Mouse (Mus musculus) intestine, embryonic 15.5 days (tissue): ENCODE results near the gene Tcf15. TPM values are rescaled to one million over a fixed set of nuclear protein-coding genes. Genes with fewer than 3 reads are reported as not detected.

Experiments used
- ATAC-seq: fragments of 200-750 bp; cut with Nextera tagmentation; 2 replicates; pipeline ENCODE4 v1.8.0; 2017; ENCODE audit warnings: moderate TSS enrichment, moderate library complexity
- H3K27ac ChIP-seq: fragments of 300-500 bp; sonication (generic); 2 replicates; pipeline ENCODE4 v1.5.1; 2015; ENCODE audit warnings: mild to moderate bottlenecking, inconsistent platforms
- H3K27me3 ChIP-seq: fragments of 300-500 bp; sonication (generic); replicated peaks from 2 replicates; pipeline ENCODE4 v1.6.1; 2015; ENCODE audit warnings: inconsistent platforms
- H3K36me3 ChIP-seq: fragments of 300-500 bp; sonication (generic); 2 replicates; pipeline ENCODE4 v1.6.1; 2015; ENCODE audit warnings: inconsistent platforms
- H3K4me1 ChIP-seq: fragments of 300-500 bp; sonication (generic); replicated peaks from 2 replicates; pipeline ENCODE4 v1.6.1; 2015; ENCODE audit warnings: inconsistent platforms
- H3K4me2 ChIP-seq: fragments of 300-500 bp; sonication (generic); replicated peaks from 2 replicates; pipeline ENCODE4 v1.6.1; 2015; ENCODE audit warnings: mild to moderate bottlenecking, inconsistent platforms
- H3K4me3 ChIP-seq: fragments of 300-500 bp; sonication (generic); replicated peaks from 2 replicates; pipeline ENCODE4 v1.5.1; 2015; ENCODE audit warnings: inconsistent platforms
- H3K9ac ChIP-seq: fragments of 300-500 bp; sonication (generic); 2 replicates; pipeline ENCODE4 v1.6.1; 2015; ENCODE audit warnings: inconsistent platforms
- H3K9me3 ChIP-seq: fragments of 300-500 bp; sonication (generic); 2 replicates; pipeline ENCODE4 v1.6.1; 2016; ENCODE audit warnings: inconsistent platforms
- WGBS: fragments of 180-500 bp; shearing (Covaris S2); methylation state at CpG from one replicate; pipeline ENCODE4 v1.1.7; 2015; 5-methylcytosine and 5-hydroxymethylcytosine counted together
- polyA plus RNA-seq: library from polyadenylated mRNA; unstranded; fragments of >200 nt; fragmentation: Nextera tagmentation; extraction: Ambion mirVana; gene quantifications from 2 replicates; pipeline ENCODE4 v1.2.1, GENCODE M21; 2015

Tcf15 gene
- polyA plus RNA-seq, 1 experiment from 2014 or later: 10.4 TPM

DNA sequence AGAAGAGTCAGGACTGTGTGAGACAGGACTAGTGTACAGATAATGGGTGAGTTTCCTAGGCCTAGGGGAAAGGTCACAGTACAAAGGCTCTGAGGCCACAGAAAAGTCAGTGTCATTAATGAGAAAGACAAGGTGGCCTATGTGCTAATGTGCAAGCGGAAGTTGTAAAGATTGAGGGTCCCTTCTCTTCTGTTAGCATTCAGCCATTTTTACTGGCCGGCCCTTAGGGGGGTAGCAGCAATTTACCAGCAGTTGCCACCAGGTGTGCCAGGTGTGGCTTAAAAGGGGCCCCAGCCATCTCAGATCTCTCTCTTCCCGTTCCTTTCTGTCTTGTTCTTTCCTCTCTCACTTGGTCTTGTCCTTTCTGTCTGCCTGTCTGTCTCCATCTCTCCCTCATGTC, 35.0 kb downstream of the Tcf15 start:
- Histone ChIP-seq H3K36me3 (no peaks in the 10 kb centered on the region), H3K27me3 (no peaks in the 10 kb centered on the region), H3K4me1 (peaks cover 9% of the 10 kb centered on the region), H3K27ac (no peak overlapping the region), H3K9me3 (no peaks in the 10 kb centered on the region), H3K4me2 (no peak overlapping the region), H3K9ac (no peak overlapping the region), H3K4me3 (no peak overlapping the region)
- WGBS: 83% methylated on average over 3 of the region's 3 CpGs
- ATAC-seq: no peak

DNA sequence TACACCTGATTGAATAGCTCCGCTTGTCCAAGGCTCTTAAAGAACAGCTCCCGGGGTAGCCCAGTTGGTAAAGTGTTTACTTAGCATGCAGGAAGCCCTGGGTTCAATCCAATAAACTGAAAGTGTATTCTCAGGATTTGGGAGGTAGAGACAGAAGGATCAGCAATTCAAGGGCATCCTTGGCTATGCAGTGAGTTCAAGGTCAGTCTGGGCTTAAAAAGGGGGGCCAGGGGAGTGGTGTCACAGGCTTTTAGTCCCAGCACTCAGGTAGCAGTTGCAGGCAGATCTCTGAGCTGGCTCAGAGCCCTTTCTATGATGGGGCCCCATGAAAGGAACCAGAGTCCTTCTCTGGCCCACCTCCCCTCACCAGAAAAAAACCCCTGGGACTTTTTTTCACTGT, 35.9 kb downstream of the Tcf15 start:
- no peaks in the 10 kb centered on the region for H3K36me3 ChIP-seq
- no peaks in the 10 kb centered on the region for H3K27me3 ChIP-seq
- H3K4me1 ChIP-seq: peaks cover 9% of the 10 kb centered on the region
- H3K9ac ChIP-seq: no peak overlapping the region
- H3K4me2 ChIP-seq: no peak overlapping the region
- H3K4me3 ChIP-seq: no peak overlapping the region
- no peaks in the 10 kb centered on the region for H3K9me3 ChIP-seq
- WGBS: 81% methylated on average over 2 of the region's 2 CpGs
- ATAC-seq: no peak
- no peak overlapping the region for H3K27ac ChIP-seq

GRCm38 (mm10) chr2:152180323-152180722, 37.0 kb downstream of the Tcf15 start:
- Histone ChIP-seq H3K4me2 (no peak overlapping the region), H3K9me3 (no peaks in the 10 kb centered on the region), H3K9ac (no peak overlapping the region), H3K4me3 (no peak overlapping the region), H3K27me3 (no peaks in the 10 kb centered on the region), H3K4me1 (peaks cover 9% of the 10 kb centered on the region), H3K36me3 (no peaks in the 10 kb centered on the region), H3K27ac (no peak overlapping the region; the same call in 1 of the 2 replicates)
- ATAC-seq: peak; percentile 43; the same call in 1 of the 2 replicates
- WGBS: 59% methylated on average over 6 of the region's 6 CpGs

- no peak overlapping the region for H3K9ac ChIP-seq
- H3K36me3 ChIP-seq: no peaks in the 10 kb centered on the region
- H3K4me1 ChIP-seq: no peaks in the 10 kb centered on the region
- H3K27ac ChIP-seq: no peak overlapping the region
- ATAC-seq: no peak
- no peak overlapping the region for H3K4me3 ChIP-seq
- no peak overlapping the region for H3K4me2 ChIP-seq
- no peaks in the 10 kb centered on the region for H3K9me3 ChIP-seq
- WGBS: 88% methylated on average over 5 of the region's 5 CpGs
- H3K27me3 ChIP-seq: no peaks in the 10 kb centered on the region
Observed at GRCm38 (mm10) chr2:152187132-152187531, 43.8 kb downstream of the Tcf15 start.

DNA sequence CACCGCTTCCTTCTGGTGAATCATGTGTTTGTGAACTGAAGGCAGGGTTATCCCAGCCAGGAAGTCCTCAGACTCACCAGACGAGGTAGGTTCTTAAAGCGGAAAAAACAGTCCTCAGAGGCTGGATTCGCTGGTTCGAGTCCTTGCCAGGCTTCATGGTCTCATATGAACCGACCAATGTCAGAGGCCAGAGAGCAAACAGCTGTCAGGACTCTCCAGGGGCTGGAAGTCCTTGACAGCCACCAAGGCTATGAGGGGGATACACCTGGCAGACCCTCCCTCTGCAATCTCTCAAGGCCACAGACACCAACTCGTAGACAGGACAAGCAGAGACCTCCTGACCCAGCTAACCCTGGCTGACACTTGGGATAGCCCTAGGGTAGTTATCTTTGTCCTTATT, 45.9 kb downstream of the Tcf15 start:
- Histone ChIP-seq H3K27me3 (no peaks in the 10 kb centered on the region), H3K4me3 (no peak overlapping the region), H3K4me2 (no peak overlapping the region), H3K4me1 (no peaks in the 10 kb centered on the region), H3K9ac (no peak overlapping the region), H3K9me3 (no peaks in the 10 kb centered on the region), H3K36me3 (no peaks in the 10 kb centered on the region), H3K27ac (no peak overlapping the region)
- no peak for ATAC-seq
- 56% methylated on average over 7 of the region's 7 CpGs for WGBS

DNA sequence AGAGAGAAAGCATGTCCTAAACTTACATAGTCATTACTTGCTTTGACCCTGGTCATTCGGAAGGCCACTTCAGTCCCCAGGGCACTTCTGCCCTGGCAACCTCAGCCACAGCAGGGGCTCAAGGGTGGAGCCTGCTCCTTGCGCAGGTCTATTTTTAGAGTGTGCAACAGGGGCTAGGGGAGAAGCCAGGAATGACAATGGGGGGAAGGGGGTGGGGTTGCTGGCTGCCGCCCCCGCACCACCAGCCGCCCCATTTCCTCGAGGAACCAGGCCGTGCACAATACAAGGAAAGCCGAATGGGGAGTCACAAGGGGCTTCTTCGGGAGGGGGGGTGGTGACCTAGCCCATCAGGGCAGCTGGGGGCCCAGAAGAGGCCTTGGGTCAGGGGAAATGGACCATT, 46.3 kb downstream of the Tcf15 start:
- 65% methylated on average over 9 of the region's 9 CpGs for WGBS
- ATAC-seq: peak; percentile 31; the same call in 1 of the 2 replicates

GRCm38 (mm10) chr2:152190161-152190560, 46.8 kb downstream of the Tcf15 start:
- Histone ChIP-seq H3K36me3 (no peaks in the 10 kb centered on the region), H3K4me2 (no peak overlapping the region), H3K27ac (0 out of 2 replicates have a peak overlapping the region, but pooled peaks have one; percentile 9), H3K4me3 (no peak overlapping the region), H3K27me3 (no peaks in the 10 kb centered on the region), H3K9ac (no peak overlapping the region), H3K4me1 (no peaks in the 10 kb centered on the region), H3K9me3 (no peaks in the 10 kb centered on the region)
- 75% methylated on average over 7 of the region's 7 CpGs for WGBS
- no peak for ATAC-seq

More for the DNA sequence above, 46.3 kb downstream of the Tcf15 start:
- H3K36me3 ChIP-seq: no peaks in the 10 kb centered on the region
- no peaks in the 10 kb centered on the region for H3K4me1 ChIP-seq
- no peaks in the 10 kb centered on the region for H3K27me3 ChIP-seq
- no peak overlapping the region for H3K4me2 ChIP-seq
- H3K27ac ChIP-seq: no peak overlapping the region
- H3K4me3 ChIP-seq: no peak overlapping the region
- no peak overlapping the region for H3K9ac ChIP-seq
- no peaks in the 10 kb centered on the region for H3K9me3 ChIP-seq

GRCm38 (mm10) chr2:152192591-152193345, 49.4 kb downstream of the Tcf15 start:
- ATAC-seq: no peak
- no peaks in the 10 kb centered on the region for H3K27me3 ChIP-seq
- no peak overlapping the region for H3K27ac ChIP-seq
- H3K4me1 ChIP-seq: no peaks in the 10 kb centered on the region
- no peak overlapping the region for H3K4me3 ChIP-seq
- H3K4me2 ChIP-seq: no peak overlapping the region
- no peaks in the 10 kb centered on the region for H3K36me3 ChIP-seq
- WGBS: 75% methylated on average over 13 of the region's 13 CpGs
- no peak overlapping the region for H3K9ac ChIP-seq
- no peaks in the 10 kb centered on the region for H3K9me3 ChIP-seq

DNA sequence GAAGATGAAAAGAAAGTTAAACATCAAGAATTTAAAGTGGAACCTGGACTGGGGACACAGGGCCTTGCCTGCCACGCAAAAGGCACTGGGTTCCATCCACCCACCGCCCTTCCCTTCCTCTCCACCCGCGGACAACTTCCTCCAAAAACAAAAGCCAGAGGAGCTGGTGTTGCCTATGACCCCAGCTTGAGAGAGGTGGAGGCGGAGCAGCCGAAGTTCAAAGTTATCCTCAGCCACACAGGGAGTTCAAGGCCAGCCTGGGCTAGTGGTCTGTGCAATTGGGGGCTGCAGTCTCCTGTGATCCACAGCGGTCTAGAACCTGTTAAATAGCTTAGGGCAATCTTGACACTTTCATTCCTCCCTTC, 50.0 kb downstream of the Tcf15 start:
- 75% methylated on average over 7 of the region's 7 CpGs for WGBS
- H3K9ac ChIP-seq: no peak overlapping the region
- no peak overlapping the region for H3K4me3 ChIP-seq
- no peak overlapping the region for H3K27ac ChIP-seq
- no peak overlapping the region for H3K4me2 ChIP-seq
- no peak for ATAC-seq
- no peaks in the 10 kb centered on the region for H3K27me3 ChIP-seq
- no peaks in the 10 kb centered on the region for H3K9me3 ChIP-seq
- H3K36me3 ChIP-seq: no peaks in the 10 kb centered on the region
- no peaks in the 10 kb centered on the region for H3K4me1 ChIP-seq

GRCm38 (mm10) chr2:152194586-152194985, 51.2 kb downstream of the Tcf15 start:
- Histone ChIP-seq H3K4me3 (no peak overlapping the region), H3K9me3 (no peaks in the 10 kb centered on the region), H3K4me1 (no peaks in the 10 kb centered on the region), H3K36me3 (no peaks in the 10 kb centered on the region), H3K4me2 (no peak overlapping the region), H3K9ac (no peak overlapping the region), H3K27ac (no peak overlapping the region), H3K27me3 (no peaks in the 10 kb centered on the region)
- no peak for ATAC-seq
- WGBS: 92% methylated on average over 2 of the region's 2 CpGs

DNA sequence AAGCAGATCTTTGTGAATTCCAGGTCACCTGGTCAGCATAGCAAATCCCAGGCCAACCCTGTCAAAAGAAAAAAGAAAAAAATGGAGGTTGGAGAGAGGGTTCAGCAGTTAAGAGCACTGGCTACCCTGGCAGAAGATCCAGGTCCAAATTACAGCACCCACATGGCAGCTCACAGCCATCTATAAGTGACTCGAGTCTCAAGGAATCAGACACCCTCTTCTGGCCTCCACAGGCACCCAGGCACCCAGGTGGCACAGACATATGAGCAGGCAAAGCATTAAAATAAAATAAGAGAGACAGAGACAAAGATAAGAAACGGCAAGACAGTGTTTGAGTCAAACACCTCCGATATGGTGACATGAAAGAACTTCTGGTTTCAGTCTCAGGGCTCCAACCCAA, 53.5 kb downstream of the Tcf15 start:
- H3K9me3 ChIP-seq: no peaks in the 10 kb centered on the region
- H3K4me1 ChIP-seq: no peaks in the 10 kb centered on the region
- H3K4me3 ChIP-seq: no peak overlapping the region
- no peak overlapping the region for H3K27ac ChIP-seq
- H3K27me3 ChIP-seq: no peaks in the 10 kb centered on the region
- no peak overlapping the region for H3K4me2 ChIP-seq
- H3K9ac ChIP-seq: no peak overlapping the region
- 35% methylated on average over 3 of the region's 3 CpGs for WGBS
- no peaks in the 10 kb centered on the region for H3K36me3 ChIP-seq
- ATAC-seq: no peak

GRCm38 (mm10) chr2:152197301-152197712, 53.9 kb downstream of the Tcf15 start:
- Histone ChIP-seq H3K9ac (no peak overlapping the region), H3K4me1 (no peaks in the 10 kb centered on the region), H3K27me3 (no peaks in the 10 kb centered on the region), H3K9me3 (no peaks in the 10 kb centered on the region), H3K4me3 (no peak overlapping the region), H3K4me2 (no peak overlapping the region), H3K27ac (no peak overlapping the region), H3K36me3 (no peaks in the 10 kb centered on the region)
- ATAC-seq: peak; percentile 80
- WGBS: 40% methylated on average over 10 of the region's 10 CpGs
